Mouse (Mus musculus) cerebellum, adult 11-12 months (tissue): ENCODE measurements at regions not wholly inside any gene's neighbourhood (a gene's known extent, or its start where the extent isn't known, plus 50 kb on each side); places are given as distances from the start of the nearest gene placed in this dataset.

Experiments
- DNase-seq: peaks from one replicate; pipeline ENCODE4 v3.0.0; 2022

- no peak for DNase-seq
Measured at GRCm38 (mm10) chr6:84514623-84515022, 79.1 kb downstream of the Cyp26b1 start.

- no peak for DNase-seq
Measured at GRCm38 (mm10) chr6:84508598-84508997, 85.1 kb downstream of the Cyp26b1 start.

- no peak for DNase-seq
Measured at GRCm38 (mm10) chr6:84506675-84507074, 87.0 kb downstream of the Cyp26b1 start.

- DNase-seq: no peak
Measured at GRCm38 (mm10) chr6:84500255-84500886, 93.3 kb downstream of the Cyp26b1 start.

GRCm38 (mm10) chr6:84498076-84498475, 95.6 kb downstream of the Cyp26b1 start:
- no peak for DNase-seq

GRCm38 (mm10) chr6:84493676-84494075, 100.0 kb downstream of the Cyp26b1 start:
- DNase-seq: no peak

GRCm38 (mm10) chr6:84493169-84493568, 100.5 kb downstream of the Cyp26b1 start:
- no peak for DNase-seq

GRCm38 (mm10) chr6:84492594-84492993, 101.1 kb downstream of the Cyp26b1 start:
- DNase-seq: no peak

GRCm38 (mm10) chr6:84491106-84491505, 102.6 kb downstream of the Cyp26b1 start:
- DNase-seq: no peak

GRCm38 (mm10) chr6:84481205-84481604, 112.5 kb downstream of the Cyp26b1 start:
- DNase-seq: no peak

GRCm38 (mm10) chr6:84477072-84477471, 116.6 kb downstream of the Cyp26b1 start:
- DNase-seq: no peak

GRCm38 (mm10) chr6:84476466-84476865, 117.2 kb downstream of the Cyp26b1 start:
- DNase-seq: no peak

GRCm38 (mm10) chr6:84474835-84475234, 118.9 kb downstream of the Cyp26b1 start:
- no peak for DNase-seq

GRCm38 (mm10) chr6:84473171-84473570, 120.5 kb downstream of the Cyp26b1 start:
- no peak for DNase-seq

GRCm38 (mm10) chr6:84472287-84472686, 121.4 kb downstream of the Cyp26b1 start:
- no peak for DNase-seq

- no peak for DNase-seq
Measured at GRCm38 (mm10) chr6:84467319-84467718, 126.4 kb downstream of the Cyp26b1 start.

- DNase-seq: peak; percentile 15
Measured at GRCm38 (mm10) chr6:84466223-84466622, 127.5 kb downstream of the Cyp26b1 start.

- no peak for DNase-seq
Measured at GRCm38 (mm10) chr6:84465596-84465995, 128.1 kb downstream of the Cyp26b1 start.

- no peak for DNase-seq
Measured at GRCm38 (mm10) chr6:84463592-84464367, 129.9 kb downstream of the Cyp26b1 start.

- DNase-seq: no peak
Measured at GRCm38 (mm10) chr6:84456803-84457202, 136.9 kb downstream of the Cyp26b1 start.

- no peak for DNase-seq
Measured at GRCm38 (mm10) chr6:84445093-84445492, 148.6 kb downstream of the Cyp26b1 start.

GRCm38 (mm10) chr6:84442667-84443066, 151.0 kb downstream of the Cyp26b1 start:
- DNase-seq: no peak

- DNase-seq: no peak
Measured at GRCm38 (mm10) chr6:84441721-84442480, 151.8 kb downstream of the Cyp26b1 start.

- DNase-seq: no peak
Measured at GRCm38 (mm10) chr6:84436716-84437115, 157.0 kb downstream of the Cyp26b1 start.
